23 mouse cellular contexts compared by ENCODE assay signal in the genomic region with DNA sequence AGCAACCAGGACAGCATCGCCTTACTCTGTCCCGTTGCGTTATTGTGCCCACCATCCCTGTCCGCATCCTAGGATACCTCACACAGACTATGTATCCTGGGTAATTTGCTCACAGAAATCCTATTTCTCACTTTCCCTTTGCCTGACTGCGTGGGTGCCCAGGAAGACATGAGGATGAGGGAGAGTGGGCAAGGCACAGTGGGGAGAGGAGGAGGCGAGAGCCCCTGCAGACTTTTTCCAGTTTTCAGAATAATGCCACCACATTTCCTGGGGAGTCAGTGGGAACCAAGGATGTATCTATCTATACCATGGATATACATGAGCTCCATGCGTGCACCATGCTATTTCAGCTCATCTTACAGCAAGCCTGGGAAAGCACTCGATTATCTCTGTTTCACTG. TPM values are rescaled to one million over a fixed set of nuclear protein-coding genes. Genes with fewer than 3 reads are reported as not detected.
DNase-seq lines count a peak whose midpoint lies in the region; ATAC-seq and TF ChIP-seq lines count a peak whose summit lies in the region.
"Had no signal": no experiment of that assay in that cellular context is flagged by ENCODE, and none has a peak within 500 bp of the region (broad histone marks: within the 10 kb centered on the region; RNA-seq: fewer than 3 reads in every experiment).

No protein-coding gene starts in this region.

- H3K4me3 ChIP-seq in kidney, embryonic 15.5 days (replicated peaks), result no peak overlapping the region
- H3K4me3 ChIP-seq in cortical plate, adult 2 months (ENCODE audit: insufficient read depth, low read length), result no peak overlapping the region
- H3K4me3 ChIP-seq: embryonic facial prominence, embryonic 13.5 days; forebrain, embryonic 12.5 days; gastrocnemius, adult 2 months; heart, embryonic 12.5 days; hindbrain, embryonic 10.5 days had no signal

- TF ChIP-seq CTCF in cortical plate, adult 2 months (IDR thresholded peaks at IDR 0.05; ENCODE audit: extremely low read depth, insufficient read depth, low read length), result no peak

- WGBS in kidney, embryonic 15.5 days, result 93% methylated on average over 8 of the region's 8 CpGs

- no peak for DNase-seq in kidney, postnatal 14 days
- DNase-seq in right cerebral cortex, adult 18-20 months, result peak; percentile 76
- no peak for DNase-seq in right cerebral cortex, postnatal 4 days
- peak; percentile 39 to 62 for DNase-seq in left cerebral cortex, postnatal 36 days (ENCODE audit: low spot score in 2 of 2)
- no peak for DNase-seq in neural tube, embryonic 10.5 days (ENCODE audit: extremely low spot score, low spot score)
- no peak for DNase-seq in embryo, embryonic 10 days (ENCODE audit: low spot score)
- DNase-seq: adrenal gland, adult 2 months; adrenal gland, postnatal 25 days; gastrocnemius, adult 2 months; gastrocnemius, postnatal 25 days had no signal

- no peak for ATAC-seq in kidney, embryonic 15.5 days (replicated peaks; ENCODE audit: low FRiP score)
- ATAC-seq: forebrain, embryonic 16.5 days had no signal

- no peak for TF ChIP-seq POLR2A in cortical plate, adult 2 months (IDR thresholded peaks at IDR 0.05; ENCODE audit: extremely low read depth, insufficient read depth, low read length)

- peaks cover 10% of the 10 kb centered on the region for H3K4me1 ChIP-seq in kidney, embryonic 15.5 days
- H3K4me1 ChIP-seq in cortical plate, adult 2 months (ENCODE audit: control insufficient read depth, insufficient read depth, low read length), result peaks cover 8% of the 10 kb centered on the region
- H3K4me1 ChIP-seq: forebrain, embryonic 12.5 days had no signal

- no peak overlapping the region for H3K4me2 ChIP-seq in kidney, embryonic 15.5 days
- H3K4me2 ChIP-seq: embryonic facial prominence, embryonic 13.5 days; forebrain, embryonic 12.5 days; heart, embryonic 12.5 days; hindbrain, embryonic 14.5 days had no signal

- H3K9ac ChIP-seq in kidney, embryonic 15.5 days, result no peak overlapping the region
- H3K9ac ChIP-seq: embryonic facial prominence, embryonic 13.5 days; forebrain, embryonic 12.5 days; heart, embryonic 12.5 days; hindbrain, embryonic 14.5 days had no signal

- H3K27me3 ChIP-seq in kidney, embryonic 15.5 days, result no peaks in the 10 kb centered on the region
- H3K27me3 ChIP-seq: embryonic facial prominence, embryonic 13.5 days; forebrain, embryonic 12.5 days; heart, embryonic 12.5 days had no signal

- H3K9me3 ChIP-seq in kidney, embryonic 15.5 days (replicated peaks), result no peaks in the 10 kb centered on the region
- H3K9me3 ChIP-seq: embryonic facial prominence, embryonic 13.5 days; forebrain, embryonic 12.5 days; heart, embryonic 12.5 days; hindbrain, embryonic 10.5 days had no signal

- H3K36me3 ChIP-seq in kidney, embryonic 15.5 days, result no peaks in the 10 kb centered on the region
- H3K36me3 ChIP-seq: embryonic facial prominence, embryonic 13.5 days; forebrain, embryonic 12.5 days; heart, embryonic 12.5 days; hindbrain, embryonic 10.5 days had no signal

- intact Hi-C loops in left cerebral cortex, postnatal 36 days (cut with DNase I), result loop anchor here (1.0 kb wide), 1 partner anchor 57 kb away; no protein-coding TSS in a partner anchor

- H3K27ac ChIP-seq in kidney, embryonic 15.5 days, result 0 out of 2 replicates have a peak overlapping the region, but pooled peaks have one; percentile 18
- peak overlapping the region; percentile 54 for H3K27ac ChIP-seq in cortical plate, adult 2 months (ENCODE audit: insufficient read depth, low read length)
- H3K27ac ChIP-seq: embryonic facial prominence, embryonic 13.5 days; forebrain, embryonic 12.5 days; gastrocnemius, adult 2 months; hindbrain, embryonic 10.5 days; hindbrain, embryonic 14.5 days had no signal

RNA-seq across cellular contexts. Expression of gene Cacng3, which starts 57.9 kb away (rescaled TPM):
- 0.58 and 1.5 TPM in 2 replicates for polyA plus RNA-seq in kidney, embryonic 15.5 days (2015; fragmentation: Nextera tagmentation; extraction: Ambion mirVana)
- 75.6 and 77.1 TPM in 2 replicates for polyA plus RNA-seq in cortical plate, adult 2 months (2012; rRNA removed)
- 100 to 1,000 TPM; 145 to 147 TPM for total RNA-seq in left cerebral cortex, postnatal 36 days (2021)
- total RNA-seq: common myeloid progenitor, adult 5-6 weeks; ES-E14; gastrocnemius, adult 2 months; gastrocnemius, postnatal 25 days; granulocyte monocyte progenitor cell, adult 5-6 weeks; heart, adult 8-10 months; heart, postnatal 25 days had no signal
- polyA plus RNA-seq: embryonic facial prominence, embryonic 13.5 days; heart, embryonic 12.5 days had no signal

Comparison
In these comparisons a context has a peak if more than half of its experiments do, and no peak if none do; other contexts are left out.
1. DNase-seq: peak in right cerebral cortex, adult 18-20 months (single experiment) and left cerebral cortex, postnatal 36 days (2 of 2); none in kidney, postnatal 14 days (single experiment), right cerebral cortex, postnatal 4 days (single experiment), neural tube, embryonic 10.5 days (single experiment) and embryo, embryonic 10 days (single experiment).
2. RNA of gene Cacng3, which starts 57.9 kb away (polyA plus RNA-seq): 75.6 to 77.1 TPM in cortical plate, adult 2 months; 0.58 to 1.5 TPM in kidney, embryonic 15.5 days; every median in the first group is over 10 times any median in the second.